In genomic region chr5:53235551-53235950, GRCm38 (mm10) we compare ENCODE assay signal across 11 mouse cellular contexts. TPM values are rescaled to one million over a fixed set of nuclear protein-coding genes. Genes with fewer than 3 reads are reported as not detected.
A peak's percentile ranks its signal among the peaks of the same experiment; 100 is the strongest.
DNase-seq lines count a peak whose midpoint lies in the region; ATAC-seq and TF ChIP-seq lines count a peak whose summit lies in the region.
"Had no signal": no experiment of that assay in that cellular context is flagged by ENCODE, and none has a peak within 500 bp of the region (broad histone marks: within the 10 kb centered on the region; RNA-seq: fewer than 3 reads in every experiment).

No protein-coding gene starts in this region.

- no peak for TF ChIP-seq CTCF in heart, postnatal 0 days (IDR thresholded peaks at IDR 0.05; ENCODE audit: low read depth)

- DNase-seq in heart, postnatal 0 days (ENCODE audit: low spot score), result no peak
- DNase-seq in heart, postnatal 25 days (ENCODE audit: low spot score), result no peak
- DNase-seq in urinary bladder, postnatal 14 days (ENCODE audit: low spot score), result no peak
- no peak for DNase-seq in cerebellum, adult 9-10 months
- DNase-seq: thymus, adult 2 months had no signal

- ATAC-seq in heart, postnatal 0 days (ENCODE audit: insufficient read depth, low read depth), result peak; percentile 47; the same call in 1 of the 2 replicates
- ATAC-seq in midbrain, embryonic 12.5 days (ENCODE audit: low FRiP score, low read depth), result peak; percentile 64; the same call in 1 of the 2 replicates
- no peak for ATAC-seq in midbrain, embryonic 16.5 days
- peak; percentile 61; the same call in 1 of the 2 replicates for ATAC-seq in liver, embryonic 12.5 days
- 0 out of 2 replicates have a peak, but pooled peaks have one; percentile 65 for ATAC-seq in stomach, embryonic 15.5 days (ENCODE audit: insufficient read depth, low FRiP score, low read depth)

- no peak overlapping the region for H3K27ac ChIP-seq in heart, postnatal 0 days (ENCODE audit: low read depth)
- H3K27ac ChIP-seq in midbrain, embryonic 12.5 days (replicated peaks), result no peak overlapping the region
- no peak overlapping the region for H3K27ac ChIP-seq in midbrain, embryonic 16.5 days (ENCODE audit: low read length)
- no peak overlapping the region for H3K27ac ChIP-seq in liver, embryonic 12.5 days
- H3K27ac ChIP-seq in stomach, embryonic 15.5 days, result peak overlapping the region; percentile 8; the same call in 1 of the 2 replicates
- H3K27ac ChIP-seq: neural tube, embryonic 13.5 days had no signal

- H3K4me3 ChIP-seq in heart, postnatal 0 days (ENCODE audit: low read depth, low read length), result no peak overlapping the region
- no peak overlapping the region for H3K4me3 ChIP-seq in midbrain, embryonic 12.5 days
- no peak overlapping the region for H3K4me3 ChIP-seq in midbrain, embryonic 16.5 days (ENCODE audit: low read depth, low read length)
- no peak overlapping the region for H3K4me3 ChIP-seq in liver, embryonic 12.5 days
- H3K4me3 ChIP-seq in stomach, embryonic 15.5 days (replicated peaks), result no peak overlapping the region
- H3K4me3 ChIP-seq: neural tube, embryonic 13.5 days had no signal

- TF ChIP-seq EP300 in heart, postnatal 0 days (IDR thresholded peaks at IDR 0.05; ENCODE audit: low read depth), result no peak

- 22% methylated on average over 4 of the region's 4 CpGs for WGBS in heart, postnatal 0 days
- WGBS in midbrain, embryonic 12.5 days, result 25% methylated on average over 4 of the region's 4 CpGs
- 21% methylated on average over 4 of the region's 4 CpGs for WGBS in midbrain, embryonic 16.5 days
- 16% methylated on average over 4 of the region's 4 CpGs for WGBS in liver, embryonic 12.5 days (ENCODE audit: insufficient replicate concordance)
- 7% methylated on average over 4 of the region's 4 CpGs for WGBS in stomach, embryonic 15.5 days

- no peak overlapping the region for H3K4me2 ChIP-seq in heart, postnatal 0 days (ENCODE audit: low read depth, low read length)
- no peak overlapping the region for H3K4me2 ChIP-seq in midbrain, embryonic 12.5 days (replicated peaks)
- H3K4me2 ChIP-seq in midbrain, embryonic 16.5 days (ENCODE audit: low read length), result no peak overlapping the region
- H3K4me2 ChIP-seq in liver, embryonic 12.5 days, result no peak overlapping the region
- H3K4me2 ChIP-seq in stomach, embryonic 15.5 days, result no peak overlapping the region
- H3K4me2 ChIP-seq: neural tube, embryonic 13.5 days had no signal

- no peaks in the 10 kb centered on the region for H3K4me1 ChIP-seq in heart, postnatal 0 days (ENCODE audit: control insufficient read depth, insufficient read depth)
- H3K4me1 ChIP-seq in midbrain, embryonic 12.5 days, result peaks cover 13% of the 10 kb centered on the region; the same call in 1 of the 2 replicates
- H3K4me1 ChIP-seq in midbrain, embryonic 16.5 days (ENCODE audit: control insufficient read depth, insufficient read depth, low read length), result peaks cover 5% of the 10 kb centered on the region; the same call in 1 of the 2 replicates
- H3K4me1 ChIP-seq in liver, embryonic 12.5 days, result no peaks in the 10 kb centered on the region
- peaks cover 6% of the 10 kb centered on the region; the same call in 1 of the 2 replicates for H3K4me1 ChIP-seq in stomach, embryonic 15.5 days

- H3K9ac ChIP-seq in heart, postnatal 0 days (replicated peaks; ENCODE audit: low read depth, low read length), result no peak overlapping the region
- no peak overlapping the region for H3K9ac ChIP-seq in midbrain, embryonic 12.5 days (replicated peaks)
- H3K9ac ChIP-seq in midbrain, embryonic 16.5 days (ENCODE audit: low read depth, low read length), result no peak overlapping the region
- no peak overlapping the region for H3K9ac ChIP-seq in liver, embryonic 12.5 days
- no peak overlapping the region for H3K9ac ChIP-seq in stomach, embryonic 15.5 days
- H3K9ac ChIP-seq: neural tube, embryonic 13.5 days had no signal

- intact Hi-C loops in heart, postnatal 25 days (cut with DNase I), result no loop called here

- no peaks in the 10 kb centered on the region for H3K9me3 ChIP-seq in heart, postnatal 0 days (replicated peaks; ENCODE audit: control insufficient read depth, low read length)
- H3K9me3 ChIP-seq in midbrain, embryonic 12.5 days, result no peaks in the 10 kb centered on the region
- no peaks in the 10 kb centered on the region for H3K9me3 ChIP-seq in midbrain, embryonic 16.5 days (replicated peaks; ENCODE audit: control insufficient read depth, low read length, poor library complexity, severe bottlenecking)
- no peaks in the 10 kb centered on the region for H3K9me3 ChIP-seq in liver, embryonic 12.5 days (replicated peaks)
- H3K9me3 ChIP-seq in stomach, embryonic 15.5 days, result no peaks in the 10 kb centered on the region
- H3K9me3 ChIP-seq: neural tube, embryonic 13.5 days had no signal

- H3K27me3 ChIP-seq in heart, postnatal 0 days (ENCODE audit: control insufficient read depth, insufficient read depth, low read length), result no peaks in the 10 kb centered on the region
- H3K27me3 ChIP-seq in midbrain, embryonic 12.5 days, result no peaks in the 10 kb centered on the region
- no peaks in the 10 kb centered on the region for H3K27me3 ChIP-seq in midbrain, embryonic 16.5 days (ENCODE audit: control insufficient read depth, insufficient read depth, low read depth, low read length)
- no peaks in the 10 kb centered on the region for H3K27me3 ChIP-seq in liver, embryonic 12.5 days (replicated peaks)
- H3K27me3 ChIP-seq in stomach, embryonic 15.5 days (replicated peaks), result no peaks in the 10 kb centered on the region
- H3K27me3 ChIP-seq: CH12.LX; neural tube, embryonic 13.5 days had no signal

- no peaks in the 10 kb centered on the region for H3K36me3 ChIP-seq in heart, postnatal 0 days (replicated peaks; ENCODE audit: control insufficient read depth, insufficient read depth, low read length)
- H3K36me3 ChIP-seq in midbrain, embryonic 12.5 days, result no peaks in the 10 kb centered on the region
- no peaks in the 10 kb centered on the region for H3K36me3 ChIP-seq in midbrain, embryonic 16.5 days (ENCODE audit: control insufficient read depth, insufficient read depth, low read length)
- no peaks in the 10 kb centered on the region for H3K36me3 ChIP-seq in liver, embryonic 12.5 days
- no peaks in the 10 kb centered on the region for H3K36me3 ChIP-seq in stomach, embryonic 15.5 days
- H3K36me3 ChIP-seq: neural tube, embryonic 13.5 days had no signal

RNA-seq across cellular contexts. Expression of gene Sel1l3, which starts 21.8 kb away (rescaled TPM):
- total RNA-seq in heart, postnatal 0 days (2014; rRNA removed; ENCODE audit: low replicate concordance), result 0.89 and 1.4 TPM in 2 replicates
- polyA plus RNA-seq in heart, postnatal 0 days (2015; fragmentation: Nextera tagmentation; extraction: Ambion mirVana), result 0.14 and 0.37 TPM in 2 replicates
- 1 to 10 TPM; 1.7 to 2.0 TPM for total RNA-seq in heart, postnatal 25 days (2021)
- polyA plus RNA-seq in midbrain, embryonic 12.5 days (2016; fragmentation: Nextera tagmentation; extraction: Ambion mirVana), result 2.5 and 2.9 TPM in 2 replicates
- polyA plus RNA-seq in midbrain, embryonic 16.5 days (2015; fragmentation: Nextera tagmentation; extraction: Ambion mirVana), result 6.8 and 7.3 TPM in 2 replicates
- polyA plus RNA-seq in liver, embryonic 12.5 days (2016; fragmentation: Nextera tagmentation; extraction: Ambion mirVana), result 0.10 and 0.11 TPM in 2 replicates
- polyA plus RNA-seq in stomach, embryonic 15.5 days (2015; fragmentation: Nextera tagmentation; extraction: Ambion mirVana), result 7.8 and 8.5 TPM in 2 replicates

RNA-seq across cellular contexts. Expression of gene Smim20, which starts 31.3 kb away (rescaled TPM):
- total RNA-seq in heart, postnatal 0 days (2014; rRNA removed; ENCODE audit: low replicate concordance), result 153 and 163 TPM in 2 replicates
- polyA plus RNA-seq in heart, postnatal 0 days (2015; fragmentation: Nextera tagmentation; extraction: Ambion mirVana), result 218 TPM in 2 replicates
- total RNA-seq in heart, postnatal 25 days (2021), result 100 to 1,000 TPM in 1 of 2 experiments, 10 to 100 TPM in 1; 97.7 to 102 TPM
- 71.0 and 72.5 TPM in 2 replicates for polyA plus RNA-seq in midbrain, embryonic 12.5 days (2016; fragmentation: Nextera tagmentation; extraction: Ambion mirVana)
- polyA plus RNA-seq in midbrain, embryonic 16.5 days (2015; fragmentation: Nextera tagmentation; extraction: Ambion mirVana), result 65.6 and 71.0 TPM in 2 replicates
- 38.3 and 47.5 TPM in 2 replicates for polyA plus RNA-seq in liver, embryonic 12.5 days (2016; fragmentation: Nextera tagmentation; extraction: Ambion mirVana)
- 85.6 and 89.8 TPM in 2 replicates for polyA plus RNA-seq in stomach, embryonic 15.5 days (2015; fragmentation: Nextera tagmentation; extraction: Ambion mirVana)
